Mouse (Mus musculus): ENCODE results near the gene Elp1.

DNA sequence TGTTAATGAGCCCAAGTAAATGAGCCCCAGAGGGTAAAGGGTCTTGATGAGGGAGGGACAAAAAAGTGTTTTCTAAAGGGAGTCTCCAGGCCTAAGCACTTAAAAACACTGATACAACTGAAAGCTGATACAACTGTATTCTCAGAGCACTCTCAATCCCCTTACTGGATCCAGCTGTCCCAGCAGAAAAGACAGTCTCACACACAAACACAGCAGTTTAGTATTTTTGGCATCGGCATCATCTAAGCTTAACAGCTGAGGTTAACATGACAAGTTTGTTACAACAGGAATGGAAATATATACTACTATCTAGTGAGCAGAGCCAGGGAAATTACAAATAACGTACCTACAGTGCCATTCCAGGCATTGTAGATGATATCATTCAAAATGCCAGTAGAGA, 55.8 kb downstream of the Elp1 start:
- TF ChIP-seq CTCF (IDR thresholded peaks at IDR 0.05; ENCODE audit: low read depth, low read length) (no peak), POLR2A (IDR thresholded peaks at IDR 0.05; ENCODE audit: borderline replicate concordance, low read depth, low read length) (no peak)
